ENCODE assay signal across 7 mouse cellular contexts in the genomic region with DNA sequence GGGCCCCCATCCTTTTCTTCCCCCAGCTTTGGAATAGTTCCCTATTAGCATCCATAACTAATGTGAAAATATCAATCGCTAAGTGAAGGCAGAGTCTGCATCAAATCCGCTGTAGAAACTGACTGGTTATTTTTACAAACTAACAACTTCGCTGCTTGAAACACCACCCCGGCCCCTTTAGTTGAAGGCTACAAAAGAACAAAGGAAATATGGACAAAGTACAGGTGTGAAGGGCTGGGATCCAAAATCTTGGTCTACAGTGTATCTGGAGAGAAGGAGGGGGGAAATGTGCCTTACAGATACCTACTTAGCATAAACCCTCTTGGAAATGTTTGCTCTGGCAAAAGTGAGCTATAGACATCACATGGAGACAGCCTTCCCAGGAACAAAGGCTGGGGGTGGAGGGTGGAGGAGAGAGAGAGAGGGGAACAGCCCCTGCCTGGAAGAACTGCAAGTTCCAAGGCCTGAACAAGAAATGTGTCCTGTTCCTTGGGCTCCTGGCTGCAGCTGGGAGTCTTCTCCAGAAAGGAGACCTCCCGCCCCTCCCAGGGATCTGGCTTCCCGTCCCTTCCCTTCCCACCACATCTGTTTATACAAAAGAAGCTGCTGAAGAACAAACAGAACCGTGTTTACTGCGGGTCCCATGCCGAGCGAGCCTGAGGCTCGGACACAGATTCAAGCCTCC. TPM values are rescaled to one million over a fixed set of nuclear protein-coding genes. Genes with fewer than 3 reads are reported as not detected.
DNase-seq lines count a peak whose midpoint lies in the region; ATAC-seq and TF ChIP-seq lines count a peak whose summit lies in the region.

No protein-coding gene starts in this region.

- peaks cover 16% of the 10 kb centered on the region; the same call in 1 of the 2 replicates for H3K27me3 ChIP-seq in stomach, embryonic 15.5 days (replicated peaks)

- peak; percentile 42; the same call in 1 of the 2 replicates for TF ChIP-seq POLR2A in lung, adult 2 months (IDR thresholded peaks at IDR 0.05; ENCODE audit: borderline replicate concordance, extremely low read depth, low read depth, low read length)

- peak overlapping the region; percentile 86 for H3K27ac ChIP-seq in stomach, embryonic 15.5 days

- WGBS in lung, adult 2 months: 33% methylated on average over 11 of the region's 11 CpGs
- 16% methylated on average over 11 of the region's 11 CpGs for WGBS in stomach, embryonic 15.5 days

- intact Hi-C loops in heart, postnatal 14 days (cut with DNase I): loop anchor here (10.0 kb wide), 1 partner anchor 234 kb away; no protein-coding TSS in a partner anchor

- peak; percentile 6 to 56 for DNase-seq in urinary bladder, adult 18-20 months (ENCODE audit: low spot score in 2 of 2)
- no peak for DNase-seq in urinary bladder, postnatal 10 days (ENCODE audit: low spot score)
- DNase-seq in heart, postnatal 14 days: peak; percentile 33 to 46
- DNase-seq in lung, adult 2 months: peak; percentile 36
- no peak for DNase-seq in cerebellum, postnatal 36 days
- DNase-seq in retina, postnatal 1 day: no peak

- H3K4me2 ChIP-seq in stomach, embryonic 15.5 days: peak overlapping the region; percentile 9; the same call in 1 of the 2 replicates

- H3K36me3 ChIP-seq in stomach, embryonic 15.5 days: no peaks in the 10 kb centered on the region

- H3K9ac ChIP-seq in stomach, embryonic 15.5 days: no peak overlapping the region

- no peak for TF ChIP-seq CTCF in lung, adult 2 months (IDR thresholded peaks at IDR 0.05; ENCODE audit: insufficient read depth, low read length)

- no peaks in the 10 kb centered on the region for H3K9me3 ChIP-seq in stomach, embryonic 15.5 days

- ATAC-seq in stomach, embryonic 15.5 days (ENCODE audit: insufficient read depth, low FRiP score, low read depth): peak; percentile 25; the same call in 1 of the 2 replicates

- no peak overlapping the region for H3K4me3 ChIP-seq in lung, adult 2 months (replicated peaks; ENCODE audit: extremely low read depth, low read depth, low read length)
- H3K4me3 ChIP-seq in stomach, embryonic 15.5 days (replicated peaks): no peak overlapping the region

- peaks cover 11% of the 10 kb centered on the region; the same call in 1 of the 2 replicates for H3K4me1 ChIP-seq in lung, adult 2 months (ENCODE audit: control insufficient read depth, insufficient read depth, low read length)
- H3K4me1 ChIP-seq in stomach, embryonic 15.5 days: peaks cover 8% of the 10 kb centered on the region; the same call in 1 of the 2 replicates

RNA-seq across cellular contexts. Expression of a gene that starts 35.7 kb away (rescaled TPM):
- 1 to 10 TPM; 4.4 to 5.8 TPM for total RNA-seq in heart, postnatal 14 days (2021)
- 16.9 and 19.3 TPM in 2 replicates for polyA plus RNA-seq in lung, adult 2 months (2012; rRNA removed)
- 9.9 and 10.1 TPM in 2 replicates for polyA plus RNA-seq in stomach, embryonic 15.5 days (2015; fragmentation: Nextera tagmentation; extraction: Ambion mirVana)

Comparison
In these comparisons a context has a peak if more than half of its experiments do, and no peak if none do; other contexts are left out.
1. DNase-seq: peak in urinary bladder, adult 18-20 months (2 of 2), heart, postnatal 14 days (2 of 2) and lung, adult 2 months (single experiment); none in urinary bladder, postnatal 10 days (single experiment), cerebellum, postnatal 36 days (0 of 2) and retina, postnatal 1 day (single experiment).